Mouse (Mus musculus) kidney, postnatal 10 days (tissue): ENCODE results near the gene Aars2.

Source experiments
- DNase-seq: peaks from one replicate; pipeline ENCODE4 v3.0.0; 2021; ENCODE audit warnings: mixed read lengths

The Aars2 gene

GRCm38 (mm10) chr17:45502324-45502723 lies 4.3 kb upstream of the Aars2 start:
- DNase-seq = no peak

- no peak for DNase-seq
Observed at GRCm38 (mm10) chr17:45503301-45503973, 3.2 kb upstream of the Aars2 start.

- peak; percentile 9 for DNase-seq
Observed at GRCm38 (mm10) chr17:45505941-45506465, 638 bp upstream of the Aars2 start.

GRCm38 (mm10) chr17:45510871-45511270 lies 4.2 kb downstream of the Aars2 start:
- no peak for DNase-seq

GRCm38 (mm10) chr17:45511757-45512156 lies 5.1 kb downstream of the Aars2 start:
- no peak for DNase-seq

GRCm38 (mm10) chr17:45515204-45515726 lies 8.6 kb downstream of the Aars2 start:
- DNase-seq = no peak

GRCm38 (mm10) chr17:45515806-45516205 lies 9.2 kb downstream of the Aars2 start:
- no peak for DNase-seq

GRCm38 (mm10) chr17:45516488-45516887 lies 9.8 kb downstream of the Aars2 start:
- DNase-seq = peak; percentile 85

- DNase-seq = no peak
Observed at GRCm38 (mm10) chr17:45517135-45517534, 10.5 kb downstream of the Aars2 start.

GRCm38 (mm10) chr17:45517549-45518215 lies 11.0 kb downstream of the Aars2 start:
- no peak for DNase-seq

GRCm38 (mm10) chr17:45518766-45519475 lies 12.3 kb downstream of the Aars2 start:
- DNase-seq = no peak

GRCm38 (mm10) chr17:45520136-45520535 lies 13.5 kb downstream of the Aars2 start:
- DNase-seq = no peak

GRCm38 (mm10) chr17:45523263-45523662 lies 16.6 kb downstream of the Aars2 start, which contains the start of gene Tcte1:
Tcte1 (plus strand) TSS chr17:45523434.
- DNase-seq = peak; percentile 57

- DNase-seq = no peak
Observed at GRCm38 (mm10) chr17:45524961-45525360, 18.3 kb downstream of the Aars2 start.

GRCm38 (mm10) chr17:45526571-45526970 lies 19.9 kb downstream of the Aars2 start:
- no peak for DNase-seq

- DNase-seq = no peak
Observed at GRCm38 (mm10) chr17:45530346-45530782, 23.7 kb downstream of the Aars2 start.

GRCm38 (mm10) chr17:45532896-45533295 lies 26.3 kb downstream of the Aars2 start:
- no peak for DNase-seq

- peak; percentile 65 for DNase-seq
Observed at GRCm38 (mm10) chr17:45536264-45536663, 29.6 kb downstream of the Aars2 start.

- DNase-seq = no peak
Observed at GRCm38 (mm10) chr17:45538394-45538793, 31.8 kb downstream of the Aars2 start.

GRCm38 (mm10) chr17:45539664-45540063 lies 33.0 kb downstream of the Aars2 start:
- DNase-seq = no peak

- no peak for DNase-seq
Observed at GRCm38 (mm10) chr17:45542129-45542528, 35.5 kb downstream of the Aars2 start.

- no peak for DNase-seq
Observed at GRCm38 (mm10) chr17:45542705-45543104, 36.1 kb downstream of the Aars2 start.

- no peak for DNase-seq
Observed at GRCm38 (mm10) chr17:45543115-45543514, 36.5 kb downstream of the Aars2 start.
